Mouse (Mus musculus) retina, postnatal 1 day (tissue): ENCODE measurements around the gene Ttc26.
A peak's percentile ranks its signal among the peaks of the same experiment; 100 is the strongest.
"Not testable (repeated sequence)": the region's sequence is repeated elsewhere in the genome, so short reads cannot be mapped to it uniquely, and the experiment has no call there.

ENCODE experiments used
- DNase-seq: peaks from one replicate; pipeline ENCODE4 v3.0.0-alpha.2; 2012

Ttc26 gene

DNA sequence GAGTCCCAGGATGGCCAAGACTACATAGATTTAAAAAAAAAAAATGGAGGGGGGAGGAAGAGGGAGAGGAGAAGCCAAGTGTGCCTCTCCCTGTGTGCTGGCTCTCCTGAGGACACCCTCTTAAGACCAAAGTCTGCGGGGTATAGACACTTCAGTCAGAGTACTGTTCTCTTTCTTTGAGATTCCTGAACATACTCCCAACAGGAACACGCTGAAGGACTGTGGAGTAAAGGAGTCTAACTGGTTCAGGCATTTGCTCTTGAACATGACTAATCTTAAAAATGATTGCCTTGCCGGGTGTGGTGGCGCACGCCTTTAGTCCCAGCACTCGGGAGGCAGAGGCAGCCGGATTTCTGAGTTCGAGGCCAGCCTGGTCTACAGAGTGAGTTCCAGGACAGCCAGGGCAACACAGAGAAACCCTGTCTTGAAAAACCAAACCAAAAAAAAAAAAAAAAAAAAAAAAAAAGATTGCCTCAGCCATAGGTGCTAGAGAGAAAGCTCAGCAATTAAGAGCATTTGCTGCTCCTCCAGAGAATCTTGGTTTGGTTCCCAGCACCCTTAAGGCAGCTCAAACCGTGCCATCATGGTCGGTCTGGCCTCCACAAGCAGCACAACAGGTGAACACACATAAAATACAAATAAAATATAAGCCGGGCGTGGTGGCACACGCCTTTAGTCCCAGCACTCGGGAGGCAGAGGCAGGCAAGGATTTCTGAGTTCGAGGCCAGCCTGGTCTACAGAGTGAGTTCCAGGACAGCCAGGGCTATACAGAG, 24.4 kb upstream of the Ttc26 start:
- not testable (repeated sequence) for DNase-seq

GRCm38 (mm10) chr6:38357603-38358252, 23.5 kb upstream of the Ttc26 start:
- DNase-seq: peak; percentile 11

DNA sequence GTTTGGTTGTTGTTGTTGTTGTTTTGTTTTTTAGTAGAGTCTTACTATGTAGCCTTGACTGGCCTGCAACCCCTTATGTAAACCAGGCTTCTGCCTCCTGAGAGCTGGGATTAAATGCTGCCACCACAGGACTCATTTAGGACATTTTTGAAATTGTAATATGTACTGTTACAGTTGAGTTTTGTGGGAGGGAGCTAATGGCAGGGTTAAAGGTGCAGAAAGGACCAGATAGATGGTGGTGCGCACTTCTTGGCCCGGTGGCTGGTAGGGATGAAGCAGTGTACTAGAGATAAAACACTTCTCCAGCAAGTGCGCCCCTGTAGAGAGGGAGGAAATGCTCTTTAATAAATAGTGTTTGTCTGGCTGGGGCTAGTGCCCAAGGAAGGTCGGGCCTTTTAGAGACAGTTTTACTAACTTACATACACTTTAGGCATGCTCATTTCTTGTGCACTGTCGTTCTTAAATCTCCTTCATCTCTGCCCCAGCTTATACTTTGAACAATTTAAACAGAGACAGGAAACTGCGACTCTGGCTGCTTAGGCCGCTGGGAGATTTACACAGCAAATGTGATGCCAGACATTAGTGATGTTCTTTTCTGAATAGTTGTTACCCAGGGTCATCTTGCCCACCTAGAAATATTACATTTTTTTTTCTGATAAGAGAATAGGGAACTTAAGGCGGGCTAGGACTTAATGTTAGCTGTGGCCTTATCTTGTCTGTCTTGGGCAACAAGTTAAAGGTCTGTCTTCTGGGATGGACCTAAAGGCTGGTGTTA, 22.8 kb upstream of the Ttc26 start:
- DNase-seq: no peak

DNA sequence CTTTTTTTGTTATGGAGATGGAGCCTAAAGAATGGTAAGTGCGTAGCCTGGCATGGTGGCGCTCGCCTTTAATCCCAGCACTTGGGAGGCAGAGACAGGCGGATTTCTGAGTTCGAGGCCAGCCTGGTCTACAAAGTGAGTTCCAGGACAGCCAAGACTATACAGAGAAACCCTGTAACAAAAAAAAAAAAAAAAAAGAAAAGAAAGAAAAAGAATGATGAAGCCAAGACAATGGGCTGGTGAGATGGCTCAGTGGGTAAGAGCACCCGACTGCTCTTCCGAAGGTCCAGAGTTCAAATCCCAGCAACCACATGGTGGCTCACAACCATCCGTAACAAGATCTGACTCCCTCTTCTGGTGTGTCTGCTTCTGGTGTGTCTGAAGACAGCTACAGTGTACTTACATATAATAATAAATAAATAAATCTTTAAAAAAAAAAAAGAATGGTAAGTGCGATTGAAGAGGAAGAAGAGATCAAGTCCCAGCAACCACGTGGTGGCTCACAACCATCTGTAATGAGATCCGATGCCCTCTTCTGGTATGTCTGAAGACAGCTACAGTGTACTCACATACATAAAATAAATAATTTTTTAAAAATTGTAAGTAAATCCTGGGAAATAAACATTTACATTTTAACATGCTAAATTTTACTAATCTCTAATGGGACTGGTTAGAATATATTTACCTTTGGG, 22.1 kb upstream of the Ttc26 start:
- DNase-seq: not testable (repeated sequence)

DNA sequence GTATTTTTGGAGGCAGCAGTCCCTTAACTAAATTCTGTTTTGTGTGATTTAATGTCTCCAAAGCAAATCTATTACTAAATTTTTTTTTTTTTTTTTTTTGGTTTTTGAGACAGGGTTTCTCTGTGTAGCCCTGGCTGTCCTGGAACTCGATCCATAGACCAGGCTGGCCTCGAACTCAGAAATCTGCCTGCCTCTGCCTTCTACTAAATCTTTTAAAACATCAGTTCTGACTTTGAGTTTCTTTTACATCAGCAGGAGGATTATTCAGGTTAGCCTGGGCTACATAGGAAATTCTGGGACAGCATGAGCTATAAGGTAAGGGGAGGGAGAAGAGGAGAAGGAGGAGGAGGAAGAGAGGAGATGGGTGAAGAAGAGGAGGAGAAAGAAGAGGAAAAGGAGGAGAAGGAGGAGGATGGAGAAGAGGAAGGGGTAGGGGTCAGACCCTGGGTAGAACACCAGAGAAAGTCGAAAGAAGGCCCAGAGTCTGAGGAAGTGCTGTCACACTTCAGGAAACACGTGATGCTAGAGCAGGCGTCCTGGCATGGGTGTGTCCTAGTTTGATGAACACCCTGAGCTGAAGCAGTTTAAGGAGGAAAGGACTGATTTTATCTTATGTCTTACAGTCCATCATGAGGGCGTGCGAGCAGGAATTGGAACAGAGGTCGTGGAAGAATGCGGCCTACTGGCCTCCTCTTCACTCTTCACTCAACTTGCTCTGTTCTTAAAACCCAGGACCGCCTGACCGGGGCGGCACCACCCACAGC, 21.4 kb upstream of the Ttc26 start:
- DNase-seq: no peak

DNA sequence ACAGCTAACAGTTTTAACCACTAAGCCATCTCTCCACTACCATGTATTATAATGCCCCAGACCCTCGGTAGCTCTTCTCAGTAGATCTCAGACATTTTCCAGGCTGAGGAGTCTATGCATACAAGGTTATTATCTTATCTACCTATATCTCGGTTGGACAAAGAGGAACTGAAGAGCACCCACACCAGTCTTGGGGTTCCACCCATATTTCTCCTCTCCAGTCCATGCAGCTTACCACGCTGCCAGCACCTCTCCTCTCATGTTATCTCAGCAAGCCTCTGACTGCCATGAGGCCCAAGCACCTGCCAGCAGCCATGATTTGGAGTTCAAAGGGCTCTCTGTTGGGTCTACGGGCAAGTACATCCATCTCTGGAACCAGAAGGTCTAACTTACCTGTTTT, 20.2 kb upstream of the Ttc26 start:
- no peak for DNase-seq

DNA sequence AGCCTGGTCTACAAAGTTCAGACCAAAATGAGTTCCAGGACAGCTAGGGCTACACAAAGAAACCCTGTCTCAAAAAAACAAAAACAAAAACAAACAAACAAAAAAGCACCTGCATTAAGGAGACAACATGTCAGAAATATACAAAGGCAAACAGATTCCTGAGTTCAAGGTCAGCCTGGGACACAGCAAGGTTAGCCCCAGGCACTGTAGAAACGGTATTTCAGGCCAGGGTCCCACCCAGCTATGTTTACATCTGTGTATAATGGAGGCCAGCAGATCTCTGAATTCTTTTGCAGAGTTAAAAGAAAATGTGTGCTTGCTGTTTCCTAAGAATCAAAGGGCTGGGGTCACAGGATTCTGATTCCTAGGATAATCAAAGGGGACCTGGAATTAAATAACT, 19.3 kb upstream of the Ttc26 start:
- DNase-seq: no peak

DNA sequence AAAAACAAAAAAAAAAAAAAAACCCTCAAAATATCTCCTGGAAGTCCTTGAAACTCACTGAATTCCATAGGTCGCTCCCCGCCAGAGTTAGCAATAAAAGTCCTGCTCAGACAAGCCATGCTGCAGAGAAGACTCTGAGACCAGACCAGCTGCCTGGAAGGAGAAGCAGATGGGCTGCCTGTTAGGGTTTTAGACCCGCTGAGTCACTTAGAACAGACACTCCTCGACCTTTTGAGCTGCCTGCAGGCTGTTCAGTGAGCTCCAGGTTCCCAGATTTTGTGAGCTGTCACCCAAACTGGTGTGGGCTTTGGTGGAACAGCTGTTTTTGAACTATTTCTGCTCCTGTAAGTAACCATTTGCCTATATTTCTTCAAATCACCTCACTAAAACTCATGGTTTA, 17.9 kb upstream of the Ttc26 start:
- peak; percentile 37 for DNase-seq

GRCm38 (mm10) chr6:38364121-38364520, 17.1 kb upstream of the Ttc26 start:
- DNase-seq: peak; percentile 22

GRCm38 (mm10) chr6:38369945-38370344, 11.3 kb upstream of the Ttc26 start:
- no peak for DNase-seq

DNA sequence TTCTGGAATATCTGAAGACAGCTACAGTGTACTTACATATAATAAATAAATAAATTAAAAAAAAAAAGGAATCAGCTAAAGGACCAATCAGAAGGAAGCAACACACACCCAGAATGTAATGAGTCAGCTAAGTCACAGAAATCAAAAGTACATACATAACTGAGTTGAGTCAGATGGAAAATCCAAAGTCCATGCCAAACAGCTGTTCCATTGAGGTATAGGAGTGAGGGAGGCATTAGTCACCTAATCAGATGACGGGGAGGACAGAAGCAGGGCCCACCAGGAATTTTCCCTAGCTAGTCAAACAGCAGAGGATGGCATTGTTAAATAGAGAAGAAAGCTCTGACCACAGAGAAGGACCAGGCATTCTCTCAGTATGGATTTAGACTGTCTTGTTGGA, 7.0 kb upstream of the Ttc26 start:
- no peak for DNase-seq

DNA sequence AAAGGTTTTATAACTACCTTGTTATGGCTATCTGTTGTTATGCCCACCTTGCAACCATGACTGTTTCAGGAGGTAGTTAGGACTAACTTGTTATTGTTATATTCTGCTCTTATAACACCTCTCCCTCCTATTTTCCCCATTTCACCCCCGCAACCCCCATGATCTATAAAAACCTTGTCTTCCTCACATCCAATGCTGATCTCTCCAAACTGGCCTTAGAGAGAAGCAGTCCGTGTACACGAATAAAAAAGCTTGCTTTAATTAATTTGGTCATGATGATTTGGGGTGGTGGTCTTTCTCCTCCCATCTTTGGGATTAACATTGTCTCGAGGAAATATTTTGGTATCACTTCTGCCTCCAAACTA, 523 bp upstream of the Ttc26 start:
- DNase-seq: no peak

- peak; percentile 70 for DNase-seq
These were observed 8.4 kb downstream of the Ttc26 start for GRCm38 (mm10) chr6:38389671-38390070.

GRCm38 (mm10) chr6:38432457-38432856, 51.2 kb downstream of the Ttc26 start:
- peak; percentile 3 for DNase-seq

DNA sequence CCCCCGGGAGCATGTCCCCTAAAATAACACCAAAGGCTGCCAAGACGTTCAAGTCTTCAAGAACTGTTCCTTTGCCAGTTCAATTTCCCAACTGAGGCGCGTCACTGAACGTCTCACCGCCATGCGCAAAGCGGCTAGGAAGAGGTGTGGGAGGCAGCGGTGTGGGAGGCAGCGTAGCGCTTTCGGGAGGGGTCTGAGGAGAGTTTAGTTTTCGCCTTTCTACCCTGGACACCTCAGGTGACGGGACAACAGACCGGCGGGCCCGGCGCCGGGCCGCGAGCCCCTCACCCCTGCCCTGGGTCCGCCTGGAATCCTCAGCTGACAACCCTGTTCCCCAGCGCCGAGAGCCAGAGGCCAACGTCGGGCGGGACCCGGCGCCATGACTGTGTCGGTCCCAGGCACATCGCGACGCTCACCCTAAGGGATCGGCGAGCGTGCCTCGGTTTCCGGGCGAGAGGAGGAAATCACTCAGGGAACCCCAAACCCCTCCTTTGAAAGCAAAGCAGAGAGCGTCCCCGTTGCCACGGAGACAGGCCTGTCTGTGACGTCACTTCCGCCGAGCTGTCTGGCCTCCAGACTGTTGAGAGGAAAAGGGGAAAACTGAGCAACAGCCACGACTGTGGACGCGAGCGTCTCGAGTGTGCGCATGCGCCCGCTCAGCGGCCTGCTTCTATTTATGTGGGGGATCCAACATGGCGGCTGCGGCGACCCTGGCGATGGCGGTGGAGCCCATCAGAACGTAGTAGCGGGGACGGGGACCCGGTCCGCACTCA, 52.2 kb downstream of the Ttc26 start, which contains the start of gene Ubn2:
Gene Ubn2 (plus strand): TSS at position 690 of the 773 bp plus-strand sequence.
- peak; percentile 99 for DNase-seq

GRCm38 (mm10) chr6:38434055-38435023, 53.1 kb downstream of the Ttc26 start:
- peak; percentile 69 for DNase-seq

- no peak for DNase-seq
These were observed 62.6 kb downstream of the Ttc26 start for GRCm38 (mm10) chr6:38443842-38444241.

GRCm38 (mm10) chr6:38448295-38448694, 67.0 kb downstream of the Ttc26 start:
- DNase-seq: no peak

- no peak for DNase-seq
These were observed 71.8 kb downstream of the Ttc26 start for GRCm38 (mm10) chr6:38453049-38453448.

DNA sequence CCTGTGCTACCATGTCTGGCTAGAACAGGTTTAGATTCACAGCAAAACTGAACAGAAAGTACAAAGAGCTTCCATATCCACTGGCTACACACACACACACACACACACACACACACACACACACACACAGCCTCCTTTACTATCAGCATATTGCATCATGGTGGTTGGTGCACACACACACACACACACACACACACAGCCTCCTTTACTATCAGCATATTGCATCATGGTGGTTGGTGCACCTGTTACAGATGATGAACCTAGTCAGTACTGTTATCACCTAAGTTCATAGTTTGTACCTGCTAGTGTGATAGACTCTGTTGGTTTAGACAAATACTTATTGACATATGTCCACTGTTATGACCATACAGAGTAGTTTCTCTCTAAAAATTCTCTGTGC, 75.2 kb downstream of the Ttc26 start:
- DNase-seq: not testable (repeated sequence)
